8 mouse cellular contexts compared by ENCODE assay signal in genomic region chr1:42694290-42694664, GRCm38 (mm10). TPM values are rescaled to one million over a fixed set of nuclear protein-coding genes. Genes with fewer than 3 reads are reported as not detected.
DNase-seq lines count a peak whose midpoint lies in the region; ATAC-seq and TF ChIP-seq lines count a peak whose summit lies in the region.

No protein-coding gene starts in this region.

- DNase-seq in heart, postnatal 0 days (ENCODE audit: low spot score), result no peak
- no peak for DNase-seq in heart, postnatal 14 days
- DNase-seq in kidney, adult 11 months, result peak; percentile 67
- DNase-seq in liver, embryonic 14.5 days (ENCODE audit: low read depth in 3 of 3, low spot score in 3 of 3), result no peak
- no peak for DNase-seq in B cell, adult 2 months
- DNase-seq in testis, postnatal 14 days (ENCODE audit: low spot score), result no peak
- DNase-seq in adrenal gland, postnatal 14 days, result no peak

- H3K4me1 ChIP-seq in heart, postnatal 0 days (ENCODE audit: control insufficient read depth, insufficient read depth), result peaks cover 20% of the 10 kb centered on the region
- peaks cover 23% of the 10 kb centered on the region; the same call in 1 of the 2 replicates for H3K4me1 ChIP-seq in embryonic facial prominence, embryonic 12.5 days
- H3K4me1 ChIP-seq in liver, embryonic 14.5 days (replicated peaks; ENCODE audit: control insufficient read depth in 2 of 2, insufficient read depth in 2 of 2, low read length in 1 of 2), result no peaks in the 10 kb centered on the region

- H3K9ac ChIP-seq in heart, postnatal 0 days (replicated peaks; ENCODE audit: low read depth, low read length), result no peak overlapping the region
- peak overlapping the region; percentile 60 for H3K9ac ChIP-seq in embryonic facial prominence, embryonic 12.5 days
- no peak overlapping the region for H3K9ac ChIP-seq in liver, embryonic 14.5 days (replicated peaks)

- intact Hi-C loops in heart, postnatal 14 days (cut with DNase I), result loop anchor here (5.0 to 10.0 kb wide), 3 partner anchors 439 to 1539 kb away; no protein-coding TSS in a partner anchor

- H3K9me3 ChIP-seq in heart, postnatal 0 days (replicated peaks; ENCODE audit: control insufficient read depth, low read length), result no peaks in the 10 kb centered on the region
- H3K9me3 ChIP-seq in embryonic facial prominence, embryonic 12.5 days, result no peaks in the 10 kb centered on the region
- H3K9me3 ChIP-seq in liver, embryonic 14.5 days (ENCODE audit: control insufficient read depth, low read length), result no peaks in the 10 kb centered on the region

- no peak for TF ChIP-seq CTCF in heart, postnatal 0 days (IDR thresholded peaks at IDR 0.05; ENCODE audit: low read depth)
- TF ChIP-seq CTCF in liver, embryonic 14.5 days (IDR thresholded peaks at IDR 0.05; ENCODE audit: low read depth), result no peak

- no peak for ATAC-seq in heart, postnatal 0 days (ENCODE audit: insufficient read depth, low read depth)
- no peak for ATAC-seq in embryonic facial prominence, embryonic 12.5 days (ENCODE audit: insufficient number of reproducible peaks, insufficient read depth, low FRiP score, low TSS enrichment)
- no peak for ATAC-seq in liver, embryonic 14.5 days (ENCODE audit: insufficient read depth)

- WGBS in heart, postnatal 0 days, result 1% methylated on average over 24 of the region's 26 CpGs
- WGBS in embryonic facial prominence, embryonic 12.5 days, result under 1% methylated on average over 19 of the region's 26 CpGs
- WGBS in liver, embryonic 14.5 days (ENCODE audit: insufficient replicate concordance), result under 1% methylated on average over 26 of the region's 26 CpGs

- H3K27me3 ChIP-seq in heart, postnatal 0 days (ENCODE audit: control insufficient read depth, insufficient read depth, low read length), result peaks cover 96% of the 10 kb centered on the region
- H3K27me3 ChIP-seq in embryonic facial prominence, embryonic 12.5 days, result peaks cover 46% of the 10 kb centered on the region
- peaks cover 95% of the 10 kb centered on the region for H3K27me3 ChIP-seq in liver, embryonic 14.5 days (ENCODE audit: control insufficient read depth, insufficient read depth, low read length)

- H3K4me3 ChIP-seq in heart, postnatal 0 days (ENCODE audit: low read depth, low read length), result peak overlapping the region; percentile 53
- H3K4me3 ChIP-seq in embryonic facial prominence, embryonic 12.5 days, result peak overlapping the region; percentile 68
- 0 out of 4 replicates have a peak overlapping the region, but pooled peaks of 1 of the 2 experiments have one; percentile 8 for H3K4me3 ChIP-seq in liver, embryonic 14.5 days (ENCODE audit: insufficient read depth in 1 of 2, low read depth in 2 of 2, low read length in 2 of 2)

- H3K27ac ChIP-seq in heart, postnatal 0 days (ENCODE audit: low read depth), result no peak overlapping the region
- peak overlapping the region; percentile 86 for H3K27ac ChIP-seq in embryonic facial prominence, embryonic 12.5 days
- H3K27ac ChIP-seq in liver, embryonic 14.5 days, result no peak overlapping the region

- H3K36me3 ChIP-seq in heart, postnatal 0 days (replicated peaks; ENCODE audit: control insufficient read depth, insufficient read depth, low read length), result no peaks in the 10 kb centered on the region
- no peaks in the 10 kb centered on the region for H3K36me3 ChIP-seq in embryonic facial prominence, embryonic 12.5 days
- H3K36me3 ChIP-seq in liver, embryonic 14.5 days (replicated peaks; ENCODE audit: control insufficient read depth, insufficient read depth, low read depth), result no peaks in the 10 kb centered on the region

- no peak for TF ChIP-seq EP300 in heart, postnatal 0 days (IDR thresholded peaks at IDR 0.05; ENCODE audit: low read depth)
- TF ChIP-seq EP300 in liver, embryonic 14.5 days (IDR thresholded peaks at IDR 0.05; ENCODE audit: low read depth), result no peak

- H3K4me2 ChIP-seq in heart, postnatal 0 days (ENCODE audit: low read depth, low read length), result peak overlapping the region; percentile 83
- H3K4me2 ChIP-seq in embryonic facial prominence, embryonic 12.5 days (replicated peaks), result peak overlapping the region; percentile 76
- peak overlapping the region; percentile 36 for H3K4me2 ChIP-seq in liver, embryonic 14.5 days (ENCODE audit: low read depth)

RNA-seq across cellular contexts. Expression of gene Pou3f3, which starts 1.3 kb away (rescaled TPM):
- total RNA-seq in heart, postnatal 0 days (2014; rRNA removed; ENCODE audit: low replicate concordance), result not detected in 2 replicates
- polyA plus RNA-seq in heart, postnatal 0 days (2015; fragmentation: Nextera tagmentation; extraction: Ambion mirVana), result not detected in 2 replicates
- total RNA-seq in heart, postnatal 14 days (2021), result not detected
- 10.3 and 12.1 TPM in 2 replicates for polyA plus RNA-seq in embryonic facial prominence, embryonic 12.5 days (2016; fragmentation: Nextera tagmentation; extraction: Ambion mirVana)
- 0.01 and 0.10 TPM in 2 replicates for polyA plus RNA-seq in liver, embryonic 14.5 days (2012; rRNA removed)
- polyA plus RNA-seq in liver, embryonic 14.5 days (2014; fragmentation: Nextera tagmentation; extraction: Ambion mirVana), result not detected in 2 replicates
- total RNA-seq in adrenal gland, postnatal 14 days (2021), result 0.04 and 0.08 TPM in 2 replicates
